8 mouse cellular contexts compared by ENCODE assay signal in genomic region chr13:58129687-58130246, GRCm38 (mm10). TPM values are rescaled to one million over a fixed set of nuclear protein-coding genes. Genes with fewer than 3 reads are reported as not detected.
A peak's percentile ranks its signal among the peaks of the same experiment; 100 is the strongest.
DNase-seq lines count a peak whose midpoint lies in the region; ATAC-seq lines count a peak whose summit lies in the region.

No protein-coding gene starts in this region.

- no peaks in the 10 kb centered on the region for H3K27me3 ChIP-seq in embryonic facial prominence, embryonic 15.5 days
- H3K27me3 ChIP-seq in liver, embryonic 12.5 days (replicated peaks): no peaks in the 10 kb centered on the region

- no peak for ATAC-seq in embryonic facial prominence, embryonic 15.5 days (ENCODE audit: insufficient number of reproducible peaks, low FRiP score, low TSS enrichment, low read depth)
- no peak; the same call in 1 of the 2 replicates for ATAC-seq in liver, embryonic 12.5 days

- H3K9me3 ChIP-seq in embryonic facial prominence, embryonic 15.5 days (replicated peaks): no peaks in the 10 kb centered on the region
- no peaks in the 10 kb centered on the region for H3K9me3 ChIP-seq in liver, embryonic 12.5 days (replicated peaks)

- peaks cover 16% of the 10 kb centered on the region; the same call in 1 of the 2 replicates for H3K4me1 ChIP-seq in embryonic facial prominence, embryonic 15.5 days
- H3K4me1 ChIP-seq in liver, embryonic 12.5 days: peaks cover 24% of the 10 kb centered on the region

- peak overlapping the region; percentile 99 for H3K27ac ChIP-seq in embryonic facial prominence, embryonic 15.5 days (replicated peaks)
- peak overlapping the region; percentile 98 for H3K27ac ChIP-seq in liver, embryonic 12.5 days

- no peaks in the 10 kb centered on the region for H3K36me3 ChIP-seq in embryonic facial prominence, embryonic 15.5 days
- peaks cover 23% of the 10 kb centered on the region for H3K36me3 ChIP-seq in liver, embryonic 12.5 days

- 30% methylated on average over 4 of the region's 4 CpGs for WGBS in embryonic facial prominence, embryonic 15.5 days
- 14% methylated on average over 4 of the region's 4 CpGs for WGBS in liver, embryonic 12.5 days (ENCODE audit: insufficient replicate concordance)

- DNase-seq in heart, adult 11 months: peak; percentile 92
- DNase-seq in heart, adult 9 months (ENCODE audit: low spot score in 2 of 2): no peak
- DNase-seq in 416B (ENCODE audit: low read depth): peak; percentile 61
- DNase-seq in right cerebral cortex, postnatal 4 days: no peak
- no peak for DNase-seq in frontal cortex, adult 2 months (ENCODE audit: extremely low spot score in 1 of 2, low spot score in 1 of 2)
- no peak for DNase-seq in right cerebral cortex, adult 2 months (ENCODE audit: low spot score in 2 of 2)

- H3K4me3 ChIP-seq in embryonic facial prominence, embryonic 15.5 days (replicated peaks): peak overlapping the region; percentile 87
- peak overlapping the region; percentile 97 for H3K4me3 ChIP-seq in liver, embryonic 12.5 days

- H3K9ac ChIP-seq in embryonic facial prominence, embryonic 15.5 days: peak overlapping the region; percentile 94
- peak overlapping the region; percentile 100 for H3K9ac ChIP-seq in liver, embryonic 12.5 days

- H3K4me2 ChIP-seq in embryonic facial prominence, embryonic 15.5 days (replicated peaks): peak overlapping the region; percentile 62
- peak overlapping the region; percentile 80 for H3K4me2 ChIP-seq in liver, embryonic 12.5 days

RNA-seq across cellular contexts. Expression of gene Hnrnpa0, which starts 1.4 kb away (rescaled TPM):
- 32.8 and 33.5 TPM in 2 replicates for polyA plus RNA-seq in embryonic facial prominence, embryonic 15.5 days (2015; fragmentation: Nextera tagmentation; extraction: Ambion mirVana)
- polyA plus RNA-seq in liver, embryonic 12.5 days (2016; fragmentation: Nextera tagmentation; extraction: Ambion mirVana): 12.6 and 13.7 TPM in 2 replicates
- polyA plus RNA-seq in frontal cortex, adult 2 months (2012; rRNA removed): 97.9 and 101 TPM in 2 replicates

RNA-seq across cellular contexts. Expression of gene Klhl3, which starts 16.4 kb away (rescaled TPM):
- 3.6 and 3.8 TPM in 2 replicates for polyA plus RNA-seq in embryonic facial prominence, embryonic 15.5 days (2015; fragmentation: Nextera tagmentation; extraction: Ambion mirVana)
- 1.3 and 1.5 TPM in 2 replicates for polyA plus RNA-seq in liver, embryonic 12.5 days (2016; fragmentation: Nextera tagmentation; extraction: Ambion mirVana)
- polyA plus RNA-seq in frontal cortex, adult 2 months (2012; rRNA removed): 28.9 and 30.1 TPM in 2 replicates

RNA-seq across cellular contexts. Expression of gene Idnk, which starts 27.7 kb away (rescaled TPM):
- polyA plus RNA-seq in embryonic facial prominence, embryonic 15.5 days (2015; fragmentation: Nextera tagmentation; extraction: Ambion mirVana): 32.6 and 36.3 TPM in 2 replicates
- 24.6 and 25.8 TPM in 2 replicates for polyA plus RNA-seq in liver, embryonic 12.5 days (2016; fragmentation: Nextera tagmentation; extraction: Ambion mirVana)
- polyA plus RNA-seq in frontal cortex, adult 2 months (2012; rRNA removed): 21.2 and 23.2 TPM in 2 replicates

Comparison
In these comparisons a context has a peak if more than half of its experiments do, and no peak if none do; other contexts are left out.
1. DNase-seq: peak in heart, adult 11 months (single experiment) and 416B (single experiment); none in heart, adult 9 months (0 of 2), right cerebral cortex, postnatal 4 days (single experiment), frontal cortex, adult 2 months (0 of 2) and right cerebral cortex, adult 2 months (0 of 2).